In the genomic region with DNA sequence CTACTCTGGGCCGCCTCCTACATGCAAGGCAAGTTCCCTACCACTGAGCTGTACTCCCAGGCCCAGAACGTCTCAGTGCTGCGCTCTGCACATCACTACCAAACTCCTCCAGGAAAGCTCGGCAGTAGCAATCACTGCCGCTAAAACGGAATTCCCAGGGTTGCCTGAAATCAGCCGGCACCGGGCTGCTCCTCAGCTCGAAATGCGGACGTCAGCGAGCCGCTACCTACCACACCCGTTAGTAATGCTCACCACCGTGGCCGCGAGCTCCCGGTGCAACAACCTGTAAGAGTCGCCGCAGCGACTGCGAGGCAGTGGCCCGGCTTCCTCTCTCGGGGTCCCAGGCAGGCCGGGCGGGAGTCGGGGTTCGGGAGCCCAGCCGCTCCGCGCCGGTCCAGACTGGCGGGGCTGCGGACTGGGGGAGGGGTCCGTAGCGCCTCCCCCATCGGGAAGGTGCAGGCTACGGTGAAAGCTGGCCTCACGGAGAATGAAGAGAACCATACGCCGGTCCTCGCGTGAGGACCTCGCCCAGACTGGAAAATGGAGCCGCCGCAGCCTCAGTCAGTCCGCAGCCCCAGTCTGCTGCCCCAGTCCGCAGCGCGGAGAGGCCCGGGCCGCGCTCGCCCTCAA, we compare ENCODE assay signal across 8 mouse cellular contexts. TPM values are rescaled to one million over a fixed set of nuclear protein-coding genes. Genes with fewer than 3 reads are reported as not detected.
DNase-seq lines count a peak whose midpoint lies in the region; ATAC-seq and TF ChIP-seq lines count a peak whose summit lies in the region.

No protein-coding gene starts in this region.

- H3K27ac ChIP-seq in embryonic facial prominence, embryonic 10.5 days (replicated peaks), result peak overlapping the region; percentile 98
- H3K27ac ChIP-seq in intestine, postnatal 0 days (ENCODE audit: low read depth, low read length), result peak overlapping the region; percentile 99
- H3K27ac ChIP-seq in midbrain, postnatal 0 days (ENCODE audit: low read depth, low read length), result peak overlapping the region; percentile 99

- H3K27me3 ChIP-seq in embryonic facial prominence, embryonic 10.5 days (replicated peaks; ENCODE audit: low read depth, poor library complexity, severe bottlenecking), result no peaks in the 10 kb centered on the region
- H3K27me3 ChIP-seq in intestine, postnatal 0 days (replicated peaks; ENCODE audit: control insufficient read depth, insufficient read depth, low read length), result no peaks in the 10 kb centered on the region
- no peaks in the 10 kb centered on the region for H3K27me3 ChIP-seq in midbrain, postnatal 0 days (ENCODE audit: insufficient read depth, low read length)
- no peaks in the 10 kb centered on the region for H3K27me3 ChIP-seq in splenic B cell, adult 2 months (ENCODE audit: control insufficient read depth, insufficient read depth, low read length, poor library complexity, severe bottlenecking)

- H3K9ac ChIP-seq in intestine, postnatal 0 days (ENCODE audit: low read depth, low read length), result peak overlapping the region; percentile 92
- peak overlapping the region; percentile 95 for H3K9ac ChIP-seq in midbrain, postnatal 0 days (replicated peaks; ENCODE audit: low read length, poor library complexity, severe bottlenecking)

- peak overlapping the region; percentile 96 for H3K4me3 ChIP-seq in embryonic facial prominence, embryonic 10.5 days
- peak overlapping the region; percentile 93 for H3K4me3 ChIP-seq in intestine, postnatal 0 days (ENCODE audit: low read depth, low read length)
- H3K4me3 ChIP-seq in midbrain, postnatal 0 days (ENCODE audit: low read depth, low read length), result peak overlapping the region; percentile 91

- peak; percentile 31 to 55 for DNase-seq in left cerebral cortex, adult 18-20 months (ENCODE audit: low spot score in 2 of 2)
- DNase-seq in left cerebral cortex, adult 11 months (ENCODE audit: low spot score), result no peak
- DNase-seq in embryonic facial prominence, embryonic 10.5 days (ENCODE audit: low spot score), result peak; percentile 78
- DNase-seq in liver, result peak; percentile 71
- DNase-seq in midbrain, postnatal 0 days (ENCODE audit: low spot score), result peak; percentile 70
- peak; percentile 58 for DNase-seq in splenic B cell, adult 2 months (ENCODE audit: low read depth, low spot score)

- 0 out of 2 replicates have a peak, but pooled peaks have one; percentile 19 for TF ChIP-seq CTCF in intestine, postnatal 0 days (IDR thresholded peaks at IDR 0.05; ENCODE audit: low read depth)
- peak; percentile 7; the same call in 1 of the 2 replicates for TF ChIP-seq CTCF in midbrain, postnatal 0 days (IDR thresholded peaks at IDR 0.05)

- H3K4me1 ChIP-seq in embryonic facial prominence, embryonic 10.5 days, result peaks cover 24% of the 10 kb centered on the region
- H3K4me1 ChIP-seq in intestine, postnatal 0 days (replicated peaks; ENCODE audit: control insufficient read depth, insufficient read depth, low read length), result peaks cover 5% of the 10 kb centered on the region; the same call in 1 of the 2 replicates
- H3K4me1 ChIP-seq in midbrain, postnatal 0 days (ENCODE audit: insufficient read depth, low read length), result peaks cover 8% of the 10 kb centered on the region; the same call in 1 of the 2 replicates

- under 1% methylated on average over 54 of the region's 54 CpGs for WGBS in embryonic facial prominence, embryonic 10.5 days
- WGBS in intestine, postnatal 0 days, result under 1% methylated on average over 54 of the region's 54 CpGs
- WGBS in midbrain, postnatal 0 days, result under 1% methylated on average over 45 of the region's 54 CpGs

- H3K36me3 ChIP-seq in embryonic facial prominence, embryonic 10.5 days (replicated peaks), result peaks cover 15% of the 10 kb centered on the region; the same call in 1 of the 2 replicates
- no peaks in the 10 kb centered on the region for H3K36me3 ChIP-seq in intestine, postnatal 0 days (ENCODE audit: control insufficient read depth, insufficient read depth)
- no peaks in the 10 kb centered on the region for H3K36me3 ChIP-seq in midbrain, postnatal 0 days (ENCODE audit: insufficient read depth, low read length)
- no peaks in the 10 kb centered on the region for H3K36me3 ChIP-seq in splenic B cell, adult 2 months (ENCODE audit: control insufficient read depth, insufficient read depth, low read length, poor library complexity, severe bottlenecking)

- H3K4me2 ChIP-seq in intestine, postnatal 0 days (replicated peaks; ENCODE audit: low read depth), result peak overlapping the region; percentile 83
- peak overlapping the region; percentile 66 for H3K4me2 ChIP-seq in midbrain, postnatal 0 days (ENCODE audit: low read depth, low read length, poor library complexity, severe bottlenecking)

- ATAC-seq in granulocyte monocyte progenitor cell, adult 5-6 weeks (replicated peaks; ENCODE audit: poor library complexity, severe bottlenecking), result peak; percentile 33
- ATAC-seq in intestine, postnatal 0 days, result peak; percentile 70
- peak; percentile 79 for ATAC-seq in midbrain, postnatal 0 days (ENCODE audit: low FRiP score)

- no peaks in the 10 kb centered on the region for H3K9me3 ChIP-seq in embryonic facial prominence, embryonic 10.5 days
- no peaks in the 10 kb centered on the region for H3K9me3 ChIP-seq in intestine, postnatal 0 days (ENCODE audit: control insufficient read depth)
- no peaks in the 10 kb centered on the region for H3K9me3 ChIP-seq in midbrain, postnatal 0 days (ENCODE audit: low read length)

RNA-seq across cellular contexts. Expression of a gene that starts 0.5 kb away (rescaled TPM):
- 100 to 1,000 TPM; 117 to 125 TPM for total RNA-seq in left cerebral cortex, adult 18-20 months (2021)
- 144 and 160 TPM in 2 replicates for polyA plus RNA-seq in embryonic facial prominence, embryonic 10.5 days (2016; fragmentation: Nextera tagmentation; extraction: Ambion mirVana)
- total RNA-seq in granulocyte monocyte progenitor cell, adult 5-6 weeks (2014; fragmentation: Nextera tagmentation), result 41.6 and 47.5 TPM in 2 replicates
- 48.0 and 48.6 TPM in 2 replicates for total RNA-seq in granulocyte monocyte progenitor cell, adult 5-6 weeks (2017)
- polyA plus RNA-seq in intestine, postnatal 0 days (2015; fragmentation: Nextera tagmentation; extraction: Ambion mirVana), result 58.8 and 63.5 TPM in 2 replicates
- 134 and 137 TPM in 2 replicates for total RNA-seq in midbrain, postnatal 0 days (2014; rRNA removed)
- 130 and 134 TPM in 2 replicates for polyA plus RNA-seq in midbrain, postnatal 0 days (2015; fragmentation: Nextera tagmentation; extraction: Ambion mirVana)
